Mouse (Mus musculus) stomach, embryonic 15.5 days (tissue): ENCODE measurements around the gene Psmd7. TPM values are rescaled to one million over a fixed set of nuclear protein-coding genes. Genes with fewer than 3 reads are reported as not detected.
A peak's percentile ranks its signal among the peaks of the same experiment; 100 is the strongest.

Experiments
- ATAC-seq: fragments of 200-750 bp; cut with Nextera tagmentation; 2 replicates; pipeline ENCODE4 v1.8.0; 2017; ENCODE audit warnings: low read depth, moderate number of reproducible peaks, moderate TSS enrichment; ENCODE audit not compliant: insufficient read depth, low FRiP score
- H3K27ac ChIP-seq: fragments of 300-500 bp; sonication (generic); 2 replicates; pipeline ENCODE4 v1.5.1; 2015; ENCODE audit warnings: mild to moderate bottlenecking, inconsistent platforms
- H3K27me3 ChIP-seq: fragments of 300-500 bp; sonication (generic); replicated peaks from 2 replicates; pipeline ENCODE4 v1.6.1; 2015; ENCODE audit warnings: inconsistent platforms
- H3K36me3 ChIP-seq: fragments of 300-500 bp; sonication (generic); 2 replicates; pipeline ENCODE4 v1.6.1; 2015; ENCODE audit warnings: inconsistent platforms
- H3K4me1 ChIP-seq: fragments of 300-500 bp; sonication (generic); 2 replicates; pipeline ENCODE4 v1.6.1; 2015; ENCODE audit warnings: inconsistent platforms
- H3K4me2 ChIP-seq: fragments of 300-500 bp; sonication (generic); 2 replicates; pipeline ENCODE4 v1.6.1; 2015; ENCODE audit warnings: mild to moderate bottlenecking, inconsistent platforms
- H3K4me3 ChIP-seq: fragments of 300-500 bp; sonication (generic); replicated peaks from 2 replicates; pipeline ENCODE4 v1.5.1; 2015; ENCODE audit warnings: inconsistent platforms
- H3K9ac ChIP-seq: fragments of 300-500 bp; sonication (generic); 2 replicates; pipeline ENCODE4 v1.6.1; 2015; ENCODE audit warnings: inconsistent platforms
- H3K9me3 ChIP-seq: fragments of 300-500 bp; sonication (generic); 2 replicates; pipeline ENCODE4 v1.6.1; 2016; ENCODE audit warnings: inconsistent platforms
- WGBS: fragments of 180-500 bp; shearing (Covaris S2); methylation state at CpG from one replicate; pipeline ENCODE4 v1.1.7; 2015; 5-methylcytosine and 5-hydroxymethylcytosine counted together
- polyA plus RNA-seq: library from polyadenylated mRNA; unstranded; fragments of >200 nt; fragmentation: Nextera tagmentation; extraction: Ambion mirVana; gene quantifications from 2 replicates; pipeline ENCODE4 v1.2.1, GENCODE M21; 2015

Psmd7 gene
- polyA plus RNA-seq, 1 experiment from 2014 or later, result 263 TPM

GRCm38 (mm10) chr8:107603026-107603425 lies 14.8 kb upstream of the Psmd7 start:
- no peak for ATAC-seq
- Histone ChIP-seq H3K27ac (no peak overlapping the region), H3K9me3 (no peaks in the 10 kb centered on the region), H3K4me2 (no peak overlapping the region), H3K27me3 (no peaks in the 10 kb centered on the region), H3K9ac (no peak overlapping the region), H3K4me3 (no peak overlapping the region), H3K36me3 (no peaks in the 10 kb centered on the region), H3K4me1 (no peaks in the 10 kb centered on the region)
- WGBS, result 2% methylated on average over 7 of the region's 7 CpGs

GRCm38 (mm10) chr8:107599691-107600090 lies 11.4 kb upstream of the Psmd7 start:
- Histone ChIP-seq H3K4me1 (no peaks in the 10 kb centered on the region), H3K9ac (no peak overlapping the region), H3K36me3 (no peaks in the 10 kb centered on the region), H3K4me2 (no peak overlapping the region), H3K9me3 (no peaks in the 10 kb centered on the region), H3K27ac (no peak overlapping the region), H3K27me3 (no peaks in the 10 kb centered on the region), H3K4me3 (no peak overlapping the region)
- 82% methylated on average over 9 of the region's 9 CpGs for WGBS
- ATAC-seq, result no peak

GRCm38 (mm10) chr8:107597731-107598130 lies 9.5 kb upstream of the Psmd7 start:
- no peak for ATAC-seq
- Histone ChIP-seq H3K9ac (no peak overlapping the region), H3K4me3 (no peak overlapping the region), H3K4me2 (no peak overlapping the region), H3K27ac (no peak overlapping the region), H3K27me3 (no peaks in the 10 kb centered on the region), H3K36me3 (no peaks in the 10 kb centered on the region), H3K4me1 (no peaks in the 10 kb centered on the region), H3K9me3 (no peaks in the 10 kb centered on the region)
- 79% methylated on average over 1 of the region's 1 CpGs for WGBS

- 74% methylated on average over 6 of the region's 6 CpGs for WGBS
- Histone ChIP-seq H3K27ac (no peak overlapping the region), H3K27me3 (no peaks in the 10 kb centered on the region), H3K4me3 (no peak overlapping the region), H3K4me2 (no peak overlapping the region), H3K9me3 (no peaks in the 10 kb centered on the region), H3K4me1 (no peaks in the 10 kb centered on the region), H3K36me3 (no peaks in the 10 kb centered on the region), H3K9ac (no peak overlapping the region)
- ATAC-seq, result no peak
These were observed 6.6 kb upstream of the Psmd7 start for GRCm38 (mm10) chr8:107594817-107595216.

- Histone ChIP-seq H3K9me3 (no peaks in the 10 kb centered on the region), H3K27ac (no peak overlapping the region), H3K36me3 (no peaks in the 10 kb centered on the region), H3K27me3 (no peaks in the 10 kb centered on the region), H3K4me3 (no peak overlapping the region), H3K4me1 (no peaks in the 10 kb centered on the region), H3K4me2 (no peak overlapping the region), H3K9ac (no peak overlapping the region)
- no peak for ATAC-seq
- 59% methylated on average over 6 of the region's 6 CpGs for WGBS
These were observed 5.9 kb upstream of the Psmd7 start for GRCm38 (mm10) chr8:107593967-107594729.

GRCm38 (mm10) chr8:107587429-107587994 lies 752 bp downstream of the Psmd7 start:
- peak overlapping the region; percentile 93 for H3K4me3 ChIP-seq
- no peaks in the 10 kb centered on the region for H3K27me3 ChIP-seq
- H3K4me2 ChIP-seq, result peak overlapping the region; percentile 60
- peak overlapping the region; percentile 90 for H3K9ac ChIP-seq
- H3K27ac ChIP-seq, result peak overlapping the region; percentile 82
- no peaks in the 10 kb centered on the region for H3K9me3 ChIP-seq
- ATAC-seq, result no peak
- H3K4me1 ChIP-seq, result 0 out of 2 replicates have a peak, but pooled peaks cover 7% of the 10 kb centered on the region
- WGBS, result under 1% methylated on average over 17 of the region's 17 CpGs
- H3K36me3 ChIP-seq, result peaks cover 28% of the 10 kb centered on the region

- Histone ChIP-seq H3K27me3 (no peaks in the 10 kb centered on the region), H3K9me3 (no peaks in the 10 kb centered on the region), H3K9ac (no peak overlapping the region), H3K27ac (no peak overlapping the region), H3K36me3 (peaks cover 69% of the 10 kb centered on the region), H3K4me1 (0 out of 2 replicates have a peak, but pooled peaks cover 6% of the 10 kb centered on the region), H3K4me3 (no peak overlapping the region), H3K4me2 (no peak overlapping the region)
- WGBS, result 93% methylated on average over 11 of the region's 11 CpGs
- ATAC-seq, result no peak
These were observed 6.1 kb downstream of the Psmd7 start for GRCm38 (mm10) chr8:107582136-107582535.

- Histone ChIP-seq H3K4me1 (0 out of 2 replicates have a peak, but pooled peaks cover 5% of the 10 kb centered on the region), H3K36me3 (peaks cover 69% of the 10 kb centered on the region), H3K27me3 (no peaks in the 10 kb centered on the region), H3K4me2 (no peak overlapping the region), H3K9me3 (no peaks in the 10 kb centered on the region), H3K4me3 (no peak overlapping the region), H3K27ac (no peak overlapping the region), H3K9ac (no peak overlapping the region)
- ATAC-seq, result no peak
- 94% methylated on average over 4 of the region's 4 CpGs for WGBS
These were observed 6.7 kb downstream of the Psmd7 start for GRCm38 (mm10) chr8:107581536-107581935.

- H3K27ac ChIP-seq, result no peak overlapping the region
- 0 out of 2 replicates have a peak, but pooled peaks cover 7% of the 10 kb centered on the region for H3K4me1 ChIP-seq
- H3K9ac ChIP-seq, result no peak overlapping the region
- no peak overlapping the region for H3K4me2 ChIP-seq
- WGBS, result 95% methylated on average over 13 of the region's 13 CpGs
- no peaks in the 10 kb centered on the region for H3K9me3 ChIP-seq
- H3K36me3 ChIP-seq, result peaks cover 66% of the 10 kb centered on the region
- ATAC-seq, result no peak
- H3K27me3 ChIP-seq, result no peaks in the 10 kb centered on the region
- H3K4me3 ChIP-seq, result no peak overlapping the region
These were observed 7.4 kb downstream of the Psmd7 start for GRCm38 (mm10) chr8:107580879-107581278.

- H3K27ac ChIP-seq, result no peak overlapping the region
- no peak overlapping the region for H3K4me2 ChIP-seq
- H3K4me3 ChIP-seq, result no peak overlapping the region
- H3K9me3 ChIP-seq, result no peaks in the 10 kb centered on the region
- no peaks in the 10 kb centered on the region for H3K27me3 ChIP-seq
- H3K4me1 ChIP-seq, result 0 out of 2 replicates have a peak, but pooled peaks cover 4% of the 10 kb centered on the region
- H3K9ac ChIP-seq, result no peak overlapping the region
- no peak for ATAC-seq
- peaks cover 51% of the 10 kb centered on the region for H3K36me3 ChIP-seq
- WGBS, result 81% methylated on average over 8 of the region's 8 CpGs
These were observed 9.7 kb downstream of the Psmd7 start for GRCm38 (mm10) chr8:107578541-107578940.

GRCm38 (mm10) chr8:107578132-107578531 lies 10.1 kb downstream of the Psmd7 start:
- no peak overlapping the region for H3K4me2 ChIP-seq
- no peak overlapping the region for H3K27ac ChIP-seq
- no peaks in the 10 kb centered on the region for H3K27me3 ChIP-seq
- 0 out of 2 replicates have a peak, but pooled peaks cover 4% of the 10 kb centered on the region for H3K4me1 ChIP-seq
- peaks cover 47% of the 10 kb centered on the region for H3K36me3 ChIP-seq
- no peak for ATAC-seq
- no peaks in the 10 kb centered on the region for H3K9me3 ChIP-seq
- 78% methylated on average over 8 of the region's 8 CpGs for WGBS
- H3K9ac ChIP-seq, result no peak overlapping the region
- H3K4me3 ChIP-seq, result no peak overlapping the region

- no peak overlapping the region for H3K4me3 ChIP-seq
- WGBS, result 77% methylated on average over 4 of the region's 4 CpGs
- H3K9ac ChIP-seq, result no peak overlapping the region
- H3K27me3 ChIP-seq, result no peaks in the 10 kb centered on the region
- ATAC-seq, result peak; percentile 50; the same call in 1 of the 2 replicates
- no peaks in the 10 kb centered on the region for H3K9me3 ChIP-seq
- H3K4me1 ChIP-seq, result 0 out of 2 replicates have a peak, but pooled peaks cover 4% of the 10 kb centered on the region
- no peak overlapping the region for H3K27ac ChIP-seq
- peaks cover 42% of the 10 kb centered on the region for H3K36me3 ChIP-seq
- H3K4me2 ChIP-seq, result no peak overlapping the region
These were observed 10.6 kb downstream of the Psmd7 start for GRCm38 (mm10) chr8:107577640-107578039.
